Mouse (Mus musculus) heart, postnatal 4 days (tissue): ENCODE data around the gene Me3. TPM values are rescaled to one million over a fixed set of nuclear protein-coding genes. Genes with fewer than 3 reads are reported as not detected.

Experiments
- DNase-seq: peaks from one replicate; pipeline ENCODE4 v3.0.0; 2021
- total RNA-seq, 2 experiments: library from RNA; stranded (reverse); gene quantifications; 2 replicates each; pipeline ENCODE4 v1.2.3; 2021

Gene Me3
- total RNA-seq, 2 experiments from 2014 or later = 50.7 to 54.0 TPM

DNA sequence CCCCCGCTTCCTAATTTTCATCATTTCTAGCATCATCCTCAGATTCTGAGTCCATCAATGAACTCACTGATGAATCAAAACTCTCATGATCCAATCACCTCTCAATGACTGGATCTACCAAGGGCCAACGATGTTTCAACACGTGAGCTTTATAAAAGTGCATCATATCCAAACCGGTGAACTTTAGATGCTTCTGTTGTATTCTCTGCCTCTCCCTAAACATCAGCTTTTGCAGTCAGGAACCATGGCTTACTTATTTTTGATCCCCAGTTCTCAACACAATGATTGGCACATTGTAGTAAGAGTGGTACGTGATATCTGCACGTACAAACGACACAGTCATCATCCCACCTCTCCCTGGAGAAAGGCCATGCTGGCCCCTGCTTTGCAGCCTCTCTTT is 204.5 kb downstream of the Me3 start:
- DNase-seq = no peak

DNA sequence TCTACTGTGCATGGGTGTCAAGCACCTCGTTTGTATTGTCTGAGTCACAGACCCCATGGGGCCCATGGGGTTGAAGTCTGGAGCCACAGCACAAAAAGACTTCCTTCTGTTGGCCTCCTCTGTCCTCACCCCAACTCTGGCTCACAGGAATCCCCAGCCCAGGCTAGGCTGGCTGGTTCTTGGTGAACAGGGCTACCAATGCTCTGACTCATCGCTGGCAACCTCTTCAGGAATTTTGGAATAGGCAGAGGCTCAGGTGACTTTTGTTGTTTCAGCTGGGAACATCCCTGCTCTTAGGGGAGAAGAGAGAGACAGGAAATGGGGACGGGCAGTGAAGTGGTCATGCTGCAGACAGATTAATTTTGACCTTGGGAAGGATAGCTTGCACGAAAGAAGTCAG is 205.6 kb downstream of the Me3 start:
- DNase-seq = peak; percentile 49

DNA sequence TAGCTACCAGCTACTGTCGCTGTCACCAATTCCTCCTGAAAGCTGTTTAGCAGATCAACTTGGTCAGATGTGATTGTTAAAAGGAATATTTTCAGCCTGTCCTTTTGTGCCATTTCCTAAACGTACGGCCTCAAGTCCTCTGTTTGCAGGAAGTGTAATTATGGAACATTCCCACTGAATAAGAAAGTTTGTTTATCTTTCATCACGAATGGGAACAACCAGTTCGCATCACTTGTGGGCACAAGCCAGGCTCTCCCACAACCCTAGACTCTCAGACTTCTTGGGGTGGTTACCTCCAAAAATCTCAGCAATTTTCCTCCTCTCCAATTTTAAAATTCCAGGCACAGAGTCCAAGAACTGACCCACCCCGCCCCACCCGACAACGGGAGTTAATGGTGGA is 207.5 kb downstream of the Me3 start:
- DNase-seq = no peak

DNA sequence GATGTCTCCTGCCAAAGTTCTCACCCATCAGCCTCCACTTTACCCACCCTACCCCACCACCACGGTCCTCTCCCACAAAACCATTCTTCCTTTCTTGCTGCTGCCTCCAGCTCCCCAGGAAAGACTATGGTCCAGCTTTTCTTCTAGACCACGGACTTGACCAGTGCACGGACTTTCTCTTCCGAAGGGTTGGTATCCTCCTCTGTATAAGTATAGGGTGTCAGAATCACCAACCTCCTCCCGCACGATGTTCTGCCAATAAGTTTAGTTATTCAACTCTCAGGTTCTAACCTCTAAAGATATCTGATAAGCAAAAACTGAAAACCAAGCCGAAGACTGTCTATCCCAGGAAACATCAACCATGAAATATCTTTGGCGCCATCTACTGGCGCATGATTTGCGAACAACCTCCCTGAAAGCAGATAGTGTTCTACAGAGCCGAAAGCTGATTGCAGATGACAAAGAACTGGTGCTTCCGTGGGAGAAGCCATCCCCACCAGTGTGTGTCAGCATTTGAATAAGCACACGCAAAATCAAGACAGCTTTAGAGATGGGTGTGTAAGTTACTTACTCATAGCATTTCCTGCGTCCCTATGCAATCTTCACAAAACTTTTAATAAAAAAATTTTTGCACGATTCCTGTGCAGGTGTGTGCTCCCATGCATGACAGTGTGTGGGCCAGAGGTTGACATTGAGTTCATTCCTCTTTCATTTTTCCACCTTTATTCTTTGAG is 209.6 kb downstream of the Me3 start:
- peak; percentile 87 for DNase-seq

DNA sequence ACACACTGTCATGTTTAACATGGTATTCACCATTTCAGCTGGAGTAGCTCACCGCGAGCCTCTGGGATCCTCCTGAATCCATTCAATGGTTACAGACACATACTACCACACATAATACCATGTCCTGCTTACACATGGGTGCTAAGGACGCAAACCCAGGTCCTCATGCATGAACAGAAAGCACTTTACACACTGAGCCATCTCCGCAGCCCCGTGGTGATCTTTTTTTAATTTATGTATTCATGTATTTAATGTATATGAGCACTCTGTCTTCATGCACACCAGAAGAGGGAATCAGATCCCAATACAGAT is 210.2 kb downstream of the Me3 start:
- no peak for DNase-seq

DNA sequence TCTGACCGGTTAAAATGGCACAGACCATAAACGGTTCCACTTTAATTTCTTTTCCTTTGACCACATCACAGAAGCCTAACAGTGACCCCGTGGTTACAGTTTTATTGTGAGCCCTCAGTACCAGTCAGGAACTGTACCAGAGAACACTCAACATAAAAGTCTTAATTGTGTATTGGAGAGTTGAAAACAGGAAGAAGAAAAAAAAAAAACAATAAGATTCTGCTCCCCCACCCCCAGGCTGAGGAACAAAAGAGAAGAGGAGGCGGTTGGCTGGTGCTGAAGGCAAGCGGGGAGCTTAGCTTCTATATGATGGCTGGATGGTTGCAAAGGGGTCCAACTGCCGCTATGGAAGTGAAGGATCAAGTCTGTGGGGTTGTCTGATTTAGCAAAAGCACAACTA is 210.9 kb downstream of the Me3 start:
- DNase-seq = no peak

DNA sequence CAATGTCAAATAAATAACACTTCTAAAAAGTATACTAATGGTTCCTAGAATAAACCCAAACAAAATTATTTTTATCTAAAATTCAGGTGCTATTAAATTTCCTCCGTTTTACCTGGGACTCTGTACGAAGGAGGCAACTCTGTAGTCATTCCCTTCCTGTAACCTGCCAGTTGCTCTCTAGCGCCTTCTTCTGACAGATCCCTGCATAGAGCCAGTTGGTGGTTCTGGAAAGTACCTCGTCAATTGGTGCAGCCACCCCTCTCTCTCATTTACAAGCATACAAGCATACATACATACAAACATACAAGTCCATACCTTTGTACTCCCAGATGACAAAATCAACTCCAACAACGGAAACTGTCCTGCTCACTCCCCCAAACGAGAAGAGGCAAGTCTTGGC is 211.3 kb downstream of the Me3 start:
- DNase-seq = peak; percentile 64

DNA sequence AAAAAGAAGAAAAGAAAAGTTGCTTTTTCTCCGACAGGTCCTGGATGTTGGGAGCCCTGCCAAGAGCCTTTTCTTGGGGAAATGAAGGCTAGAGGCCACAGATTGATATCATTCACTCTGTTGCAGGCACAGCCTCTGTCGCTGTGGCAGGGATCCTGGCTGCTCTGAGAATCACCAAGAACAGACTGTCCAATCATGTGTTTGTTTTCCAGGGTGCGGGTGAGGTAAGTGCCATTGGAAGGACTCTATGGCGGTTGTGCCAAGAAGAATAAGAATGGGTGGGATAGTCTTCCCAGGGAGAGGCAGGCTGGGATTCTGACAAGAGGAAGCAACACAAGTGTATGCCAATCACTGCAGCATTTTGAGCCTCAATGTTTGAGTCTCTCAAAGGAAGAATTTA is 213.5 kb downstream of the Me3 start:
- DNase-seq = no peak

DNA sequence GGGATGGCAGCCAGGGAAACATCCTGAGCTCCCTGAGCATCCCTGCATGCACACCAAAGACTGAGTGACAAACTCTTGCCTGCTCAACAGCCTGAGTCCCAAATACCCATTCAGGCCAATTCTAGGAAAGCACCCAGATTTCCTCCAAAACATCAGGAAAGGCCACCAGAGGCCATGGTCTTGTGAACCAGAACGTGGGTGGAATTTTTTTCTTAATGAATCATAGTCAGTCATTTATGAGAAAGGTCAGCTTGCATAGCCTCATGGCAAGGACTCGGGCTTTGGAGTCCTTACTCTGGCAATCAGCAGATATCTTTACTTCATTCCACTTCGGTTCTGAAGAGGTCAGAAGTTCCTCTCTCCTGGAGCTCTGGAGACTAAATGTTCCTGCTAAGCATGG is 218.3 kb downstream of the Me3 start:
- no peak for DNase-seq

DNA sequence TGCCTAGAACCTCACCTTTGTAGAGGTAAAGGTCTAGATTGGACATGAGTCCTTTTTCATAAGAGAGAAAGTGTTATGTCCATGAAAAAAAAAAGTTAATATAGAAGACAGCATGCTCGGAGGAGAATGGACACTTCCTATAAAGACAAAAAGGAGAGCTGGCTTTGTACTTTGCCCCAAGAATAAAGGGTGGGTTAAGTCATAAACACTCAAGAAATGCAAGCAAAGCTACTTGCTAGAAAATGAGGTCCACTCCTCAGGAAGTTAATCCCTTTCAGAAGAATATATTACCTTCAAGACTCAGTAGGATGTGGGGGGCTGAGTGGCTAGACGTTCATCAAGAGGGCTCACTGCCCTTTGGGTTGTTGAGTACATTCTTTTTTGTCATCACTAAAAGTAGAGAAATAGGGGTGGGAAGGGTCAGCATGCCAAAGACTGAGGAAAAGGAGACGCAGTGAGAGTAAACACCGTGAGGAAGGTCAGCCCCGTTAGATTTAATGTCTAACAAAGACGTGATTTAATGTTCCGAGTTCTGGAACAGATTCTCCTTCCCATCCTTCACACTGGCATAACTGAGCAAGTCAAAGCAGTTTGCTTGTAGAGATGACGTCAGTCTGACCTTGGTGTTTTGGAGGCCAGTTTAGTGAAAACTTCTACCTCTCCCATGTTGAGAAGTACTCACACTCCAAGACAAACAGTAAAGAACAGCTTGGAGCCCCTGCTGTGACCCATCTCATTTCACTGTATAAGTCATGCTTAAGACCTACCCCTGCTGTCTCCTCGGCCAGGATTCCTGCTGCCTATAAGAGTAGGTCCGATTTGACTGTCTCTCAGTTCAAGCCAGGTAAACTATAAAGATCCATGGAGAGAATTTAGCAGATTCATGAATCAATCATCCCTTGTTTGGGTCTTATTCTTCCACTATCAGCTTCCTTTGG is 220.2 kb downstream of the Me3 start:
- no peak for DNase-seq

DNA sequence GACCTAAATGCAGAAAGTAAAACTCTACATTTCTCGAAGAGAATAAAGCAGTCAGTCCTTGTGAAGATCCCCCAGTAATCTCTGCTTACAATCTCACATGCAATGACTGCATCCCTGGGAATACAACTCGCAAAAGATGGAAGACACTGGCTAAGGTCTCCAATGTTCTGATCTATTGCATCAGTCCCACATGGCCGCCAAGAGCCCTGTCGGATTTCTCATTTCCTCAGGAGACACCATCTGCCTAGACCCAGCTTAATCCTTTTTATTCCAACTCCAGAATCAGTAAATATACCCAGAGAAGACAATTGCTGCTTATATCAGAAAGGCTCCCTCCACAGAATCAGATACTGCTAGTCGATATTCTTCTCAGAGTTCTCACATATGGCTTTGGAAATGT is 220.9 kb downstream of the Me3 start:
- no peak for DNase-seq

DNA sequence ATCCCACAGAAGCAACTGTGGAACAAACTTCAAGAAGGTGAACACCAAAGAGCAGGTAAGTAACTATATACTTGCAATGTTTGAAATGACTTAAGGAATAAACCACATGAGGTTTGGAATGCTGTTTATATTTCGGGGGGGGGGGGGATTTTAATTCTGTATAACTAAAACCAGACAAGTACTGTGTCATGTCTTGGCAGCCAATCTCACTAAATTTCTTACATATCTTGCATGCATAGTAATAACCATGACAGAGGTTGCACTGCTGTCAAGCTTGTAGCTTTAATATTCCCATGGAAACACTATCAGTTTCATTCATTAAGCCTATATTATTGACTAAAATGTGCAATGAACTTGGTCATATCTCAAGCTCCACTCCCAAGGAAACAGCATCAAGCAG is 223.0 kb downstream of the Me3 start:
- DNase-seq = no peak

DNA sequence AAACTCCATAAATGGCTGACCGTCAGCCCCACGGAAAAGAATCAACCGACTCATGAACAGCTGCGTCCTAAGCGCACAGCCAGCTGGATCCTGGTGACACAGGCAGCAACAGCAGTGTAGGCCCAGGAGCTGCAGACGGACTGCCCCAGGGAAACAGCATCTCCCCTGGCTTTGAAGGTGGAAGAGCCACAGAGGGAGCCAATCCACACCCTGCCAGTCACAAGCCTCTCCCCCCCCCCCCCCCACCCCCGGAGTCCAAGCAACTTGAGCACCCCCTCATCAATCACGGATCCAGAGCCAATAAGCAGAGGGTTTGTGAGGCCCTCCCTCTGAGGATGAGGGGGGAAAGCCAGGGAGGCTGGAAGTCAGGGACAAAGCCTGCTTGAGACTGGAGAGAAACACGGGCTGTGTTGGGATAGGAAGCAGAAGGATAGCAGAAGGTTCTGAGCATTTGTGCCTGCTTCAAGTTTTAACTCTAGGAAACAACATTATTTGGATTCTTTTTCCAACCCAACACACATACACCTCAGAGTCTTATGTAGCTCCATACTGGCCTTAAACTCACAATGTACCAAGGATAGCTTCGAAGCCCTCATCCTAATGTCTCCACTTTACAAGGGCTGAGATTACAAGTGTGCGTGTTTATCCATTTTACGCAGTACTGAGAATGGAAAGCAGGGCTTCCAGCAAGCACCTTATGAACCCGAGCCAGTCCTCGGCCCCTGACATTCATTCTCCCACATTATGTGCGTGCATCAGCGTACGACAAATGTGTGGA is 224.4 kb downstream of the Me3 start:
- no peak for DNase-seq

DNA sequence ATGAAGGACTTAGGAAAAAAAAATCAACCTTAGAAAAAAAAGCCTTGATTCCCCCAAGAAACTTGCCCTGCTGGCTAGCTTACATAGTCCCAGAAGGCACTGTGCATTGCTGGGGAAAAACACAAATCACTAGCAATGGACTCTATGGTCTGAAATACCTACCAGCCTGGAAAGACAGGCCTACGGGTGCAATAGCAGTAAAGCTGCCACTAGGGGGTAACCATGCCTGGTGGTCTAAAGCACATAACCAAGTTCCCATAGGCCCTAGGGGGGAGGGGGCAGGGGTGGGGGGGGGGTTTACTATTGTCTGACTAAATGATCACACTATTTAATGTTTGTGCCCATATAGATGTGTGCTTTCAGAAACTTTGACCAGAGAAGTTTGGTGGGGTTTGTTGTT is 232.6 kb downstream of the Me3 start:
- DNase-seq = no peak

DNA sequence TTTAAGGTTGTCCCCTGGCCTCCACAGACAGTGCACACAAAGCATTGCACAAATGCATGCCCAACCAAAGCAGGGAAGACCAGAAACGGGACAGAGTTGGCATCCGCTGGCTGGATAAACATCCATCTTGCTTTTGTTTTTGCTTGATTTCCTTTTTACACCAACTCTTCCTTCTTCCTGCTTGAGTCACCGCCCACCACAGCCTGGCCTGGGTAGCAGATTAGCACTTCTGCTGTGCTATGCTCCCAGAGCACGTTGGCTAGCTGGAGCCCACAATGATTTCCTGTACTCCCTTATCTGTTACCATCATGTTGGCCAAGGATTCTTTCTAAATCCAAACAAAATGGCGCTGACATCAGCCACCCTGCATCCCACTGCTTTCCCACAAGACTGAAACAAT is 235.0 kb downstream of the Me3 start:
- DNase-seq = no peak

DNA sequence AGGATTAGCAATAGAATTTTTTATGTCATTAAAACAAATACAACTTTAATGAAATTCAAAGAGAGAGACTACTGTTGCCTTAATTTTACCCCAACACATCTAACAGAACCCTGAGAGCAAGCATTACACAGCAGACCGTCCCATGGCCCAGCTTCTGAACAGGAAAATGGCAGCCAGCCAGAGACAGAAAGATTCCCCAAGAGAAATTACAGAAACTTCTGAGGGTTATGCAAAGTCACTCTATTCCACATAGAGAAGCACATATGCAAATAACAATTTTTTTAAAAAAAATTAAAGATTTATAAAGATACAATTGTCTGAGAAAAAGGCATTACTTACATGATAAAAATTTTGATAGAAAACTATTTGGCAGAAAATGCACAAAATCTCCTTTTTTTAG is 247.5 kb downstream of the Me3 start:
- peak; percentile 32 for DNase-seq

DNA sequence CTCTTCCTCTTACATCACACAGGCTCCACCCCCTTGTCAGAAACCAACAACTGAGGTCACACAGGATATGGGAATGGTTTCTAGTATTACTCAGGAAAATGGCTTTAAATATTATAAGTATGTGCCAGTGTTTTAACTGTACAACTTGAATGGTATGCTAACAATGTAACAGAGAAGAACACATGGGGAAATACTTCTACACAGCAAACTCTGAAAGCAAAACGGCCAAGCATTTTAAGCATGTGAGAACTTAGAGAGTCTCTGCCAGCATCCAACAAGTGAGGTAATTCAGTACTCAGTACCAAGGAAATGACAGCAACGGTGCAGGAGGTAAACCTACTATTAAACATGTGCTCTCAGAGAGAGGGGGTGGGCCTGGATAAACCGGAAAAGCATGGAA is 252.4 kb downstream of the Me3 start:
- DNase-seq = no peak

DNA sequence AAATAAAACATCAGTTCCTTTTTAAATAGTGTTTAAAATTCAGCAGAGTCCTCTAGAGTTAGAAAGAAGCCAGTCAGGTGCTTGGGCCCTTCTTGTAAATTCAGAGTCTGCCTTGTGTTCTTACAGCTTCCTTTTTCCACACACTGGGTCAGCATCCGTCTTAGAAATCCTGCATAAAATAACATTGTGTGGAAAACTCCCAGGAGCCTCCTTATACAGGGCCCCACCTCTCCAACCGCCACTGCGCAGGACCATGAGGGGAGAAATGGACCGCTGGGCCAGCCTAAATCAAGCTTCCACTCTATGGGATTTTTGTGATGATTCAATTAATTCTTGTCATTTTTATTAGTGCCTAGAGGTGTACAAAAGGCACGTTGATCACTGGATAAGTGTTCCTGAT is 259.2 kb downstream of the Me3 start:
- DNase-seq = no peak

DNA sequence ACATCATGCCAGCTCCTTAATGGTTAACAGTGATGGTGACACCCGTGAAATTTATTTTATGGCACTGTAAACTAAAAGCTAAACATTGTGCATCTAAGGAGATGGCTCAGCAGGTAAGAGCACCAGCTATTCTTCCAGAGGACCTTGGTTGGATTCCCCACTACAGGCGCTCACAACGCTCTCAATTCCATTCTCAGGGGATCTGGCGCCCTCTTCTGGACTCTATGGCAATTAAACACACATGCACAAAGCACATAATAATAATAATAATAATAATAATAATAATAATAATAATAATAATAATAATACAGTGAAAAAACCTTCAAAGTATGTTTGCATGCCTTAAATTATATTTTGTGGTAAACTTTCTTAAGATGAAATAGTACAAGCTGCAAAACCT is 259.7 kb downstream of the Me3 start:
- peak; percentile 22 for DNase-seq

DNA sequence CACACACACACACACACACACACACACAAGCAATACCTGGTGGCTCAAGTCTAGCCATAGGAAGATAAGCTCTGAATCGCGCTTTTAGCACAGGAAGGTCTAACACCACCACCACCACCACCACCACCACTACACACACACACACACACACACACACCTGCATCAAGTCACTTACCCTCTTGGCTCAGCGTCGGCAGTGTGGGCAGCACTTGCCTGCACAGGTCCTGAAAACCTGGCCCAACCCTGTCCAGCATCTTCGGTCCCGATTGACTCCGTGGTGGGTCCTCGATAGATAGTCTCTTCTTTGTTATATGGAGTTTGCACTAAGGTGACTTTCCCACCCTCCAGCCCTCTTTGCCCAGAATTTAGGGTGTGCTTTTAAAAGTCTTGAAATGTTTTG is 270.8 kb downstream of the Me3 start:
- no peak for DNase-seq

DNA sequence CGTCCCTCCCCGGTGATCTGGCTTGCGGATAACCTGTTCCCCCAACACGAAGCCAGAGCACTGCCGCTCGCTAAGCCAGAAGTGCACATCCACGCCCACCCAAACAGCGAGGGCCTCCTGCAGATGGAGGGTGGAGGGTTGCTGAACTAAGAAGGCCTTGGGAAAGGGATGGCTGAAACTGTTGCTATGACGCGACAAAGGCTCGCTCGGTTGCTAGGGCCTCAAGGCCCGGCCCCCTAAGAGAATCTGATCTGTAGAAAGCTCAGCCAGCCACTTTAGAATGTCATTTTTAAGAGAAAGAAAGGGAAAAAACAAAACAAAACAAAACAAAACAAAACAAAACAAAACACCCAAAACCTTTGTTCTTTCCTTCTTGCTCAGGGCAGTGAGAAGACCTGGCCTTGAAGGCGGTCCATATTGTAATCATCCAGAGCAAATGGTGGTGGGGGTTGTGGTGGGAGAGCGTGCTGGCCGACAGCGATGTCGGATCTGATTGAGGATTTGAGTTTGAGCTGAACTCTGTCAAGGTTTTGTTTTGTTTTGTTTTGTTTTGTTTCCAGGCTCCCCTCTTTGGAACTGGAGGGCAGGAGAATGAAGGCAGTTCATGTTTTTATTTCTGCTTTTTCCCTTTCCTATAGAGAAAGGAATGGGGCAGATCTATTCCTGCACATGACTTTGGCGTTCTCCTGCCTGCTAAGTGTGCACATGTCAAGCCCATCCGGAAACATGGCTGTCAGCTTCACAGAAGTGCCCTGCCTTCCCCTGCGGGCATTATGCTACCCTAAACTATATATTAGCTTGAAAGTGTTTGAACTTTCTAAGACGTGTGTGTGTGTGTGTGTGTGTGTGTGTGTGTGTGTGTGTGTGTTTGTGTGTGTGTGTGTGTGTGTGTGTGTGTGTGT is 271.5 kb downstream of the Me3 start, which contains the start of gene Ccdc81:
Ccdc81 (minus strand) TSS at position 188 of the 902 bp plus-strand sequence.
- no peak for DNase-seq
